Mouse (Mus musculus): ENCODE data around the gene Aqr.

DNA sequence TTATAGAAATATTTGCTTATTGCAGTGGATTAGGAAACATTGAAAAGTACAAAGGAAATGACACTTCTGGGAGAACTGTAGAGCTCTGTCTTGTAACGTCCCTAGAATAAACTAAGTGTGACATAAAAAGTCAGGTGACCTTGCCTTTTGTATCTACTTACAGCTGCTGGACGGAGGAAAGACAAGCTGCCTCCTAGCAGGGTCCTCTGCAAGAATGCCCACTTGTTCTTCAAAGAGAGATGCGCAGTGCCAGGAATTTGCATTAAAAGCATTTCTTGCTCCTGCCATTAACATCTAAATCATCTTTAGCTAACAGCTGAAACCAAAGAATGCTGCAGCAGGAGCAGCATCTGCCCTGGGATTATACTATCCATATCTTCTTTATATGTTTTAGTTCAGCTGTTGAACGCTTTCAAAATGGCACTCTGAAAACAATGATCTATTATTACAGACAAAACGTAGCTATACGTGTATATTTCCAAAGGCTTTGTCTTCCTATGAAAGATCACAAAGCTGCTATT lies 126.7 kb downstream of the Aqr start:
- TF ChIP-seq CTCF (IDR thresholded peaks at IDR 0.05; ENCODE audit: control insufficient read depth, insufficient read depth, insufficient read length): no peak
- TF ChIP-seq MYOD1 (IDR thresholded peaks at IDR 0.05; ENCODE audit: control insufficient read depth, insufficient read length, low read depth): no peak
- no peak for TF ChIP-seq USF1 (IDR thresholded peaks at IDR 0.05; ENCODE audit: low read depth)

Measured in C2C12 (cell line).